Mouse (Mus musculus) gastrocnemius, postnatal 14 days (tissue): ENCODE results near the gene Klf16. TPM values are rescaled to one million over a fixed set of nuclear protein-coding genes. Genes with fewer than 3 reads are reported as not detected.
A peak's percentile ranks its signal among the peaks of the same experiment; 100 is the strongest.
"Not testable (repeated sequence)": the region's sequence is repeated elsewhere in the genome, so short reads cannot be mapped to it uniquely, and the experiment has no call there.

Experiments
- DNase-seq: peaks from one replicate; pipeline ENCODE4 v3.0.0; 2021; ENCODE audit warnings: mixed read lengths
- intact Hi-C: fragments of 180-260 bp; cut with DNase I; formaldehyde crosslinking; loops from one replicate; pipeline ENCODE4 v1.15.1; 2025; ENCODE audit warnings: low total_unique reads
- total RNA-seq, 2 experiments: library from RNA; stranded (reverse); gene quantifications; 2 replicates each; pipeline ENCODE4 v1.2.3; 2021

The Klf16 gene
- total RNA-seq, 2 experiments from 2014 or later, result 2.1 to 2.7 TPM

GRCm38 (mm10) chr10:80608435-80608834 lies 31.3 kb upstream of the Klf16 start:
- DNase-seq, result no peak
- intact Hi-C loops, result loop anchor here (5.0 kb wide), 1 partner anchor 84 kb away; no protein-coding TSS in a partner anchor

GRCm38 (mm10) chr10:80606737-80607350 lies 29.7 kb upstream of the Klf16 start:
- DNase-seq, result no peak
- intact Hi-C loops, result loop anchor here (5.0 kb wide), 1 partner anchor 85 kb away; no protein-coding TSS in a partner anchor

GRCm38 (mm10) chr10:80606306-80606705 lies 29.2 kb upstream of the Klf16 start:
- DNase-seq, result no peak
- intact Hi-C loops, result loop anchor here (5.0 kb wide), 1 partner anchor 86 kb away; no protein-coding TSS in a partner anchor

GRCm38 (mm10) chr10:80605721-80606120 lies 28.6 kb upstream of the Klf16 start, which contains the start of gene Gm49322:
Gm49322 (plus strand) TSS chr10:80606021.
- intact Hi-C loops, result loop anchor here (5.0 kb wide), 1 partner anchor 87 kb away; no protein-coding TSS in a partner anchor
- DNase-seq, result not testable (repeated sequence)

GRCm38 (mm10) chr10:80604988-80605387 lies 27.9 kb upstream of the Klf16 start:
- intact Hi-C loops, result loop anchor here (5.0 kb wide), 1 partner anchor 87 kb away; no protein-coding TSS in a partner anchor
- DNase-seq, result no peak

- intact Hi-C loops, result no loop called here
Measured at GRCm38 (mm10) chr10:80604001-80604509, 26.9 kb upstream of the Klf16 start.

GRCm38 (mm10) chr10:80603364-80603763 lies 26.2 kb upstream of the Klf16 start:
- intact Hi-C loops, result no loop called here
- no peak for DNase-seq

More at GRCm38 (mm10) chr10:80604001-80604509, 26.9 kb upstream of the Klf16 start:
- no peak for DNase-seq

- DNase-seq, result peak; percentile 94
- intact Hi-C loops, result no loop called here
Measured at GRCm38 (mm10) chr10:80602698-80603325, 25.7 kb upstream of the Klf16 start, which contains the start of the genes Scamp4 and Adat3. Scamp4 (plus strand) TSS chr10:80602872. Adat3 (plus strand) TSS chr10:80602880.

GRCm38 (mm10) chr10:80596318-80596717 lies 19.2 kb upstream of the Klf16 start:
- no peak for DNase-seq
- intact Hi-C loops, result no loop called here

GRCm38 (mm10) chr10:80589879-80590854 lies 13.0 kb upstream of the Klf16 start, which contains the start of gene Abhd17a:
Abhd17a (minus strand) TSS chr10:80590341.
- intact Hi-C loops, result no loop called here
- peak; percentile 98 for DNase-seq

- intact Hi-C loops, result no loop called here
- DNase-seq, result no peak
Measured at GRCm38 (mm10) chr10:80589127-80589878, 12.2 kb upstream of the Klf16 start.

GRCm38 (mm10) chr10:80587305-80587657 lies 10.2 kb upstream of the Klf16 start:
- DNase-seq, result no peak
- intact Hi-C loops, result no loop called here

GRCm38 (mm10) chr10:80586407-80587304 lies 9.5 kb upstream of the Klf16 start:
- intact Hi-C loops, result no loop called here
- DNase-seq, result no peak

- intact Hi-C loops, result no loop called here
- DNase-seq, result no peak
Measured at GRCm38 (mm10) chr10:80585581-80585980, 8.5 kb upstream of the Klf16 start.

- intact Hi-C loops, result no loop called here
- no peak for DNase-seq
Measured at GRCm38 (mm10) chr10:80584642-80585552, 7.8 kb upstream of the Klf16 start.

- intact Hi-C loops, result no loop called here
- no peak for DNase-seq
Measured at GRCm38 (mm10) chr10:80584045-80584488, 6.9 kb upstream of the Klf16 start.

- DNase-seq, result no peak
- intact Hi-C loops, result no loop called here
Measured at GRCm38 (mm10) chr10:80583047-80583446, 5.9 kb upstream of the Klf16 start.
